Mouse (Mus musculus) forelimb bud, embryonic 11.5 days (tissue): ENCODE measurements around the gene Ccser2.
"Not testable (repeated sequence)": the region's sequence is repeated elsewhere in the genome, so short reads cannot be mapped to it uniquely, and the experiment has no call there.

Experiments
- DNase-seq: peaks from one replicate; pipeline ENCODE4 v3.0.0-alpha.2; 2012; ENCODE audit warnings: low read depth, low spot score

Ccser2 gene

GRCm38 (mm10) chr14:36968628-36969147 lies at the start of gene Ccser2:
TSS of gene Ccser2 (minus strand) at chr14:36968777.
- peak; percentile 95 for DNase-seq

- peak; percentile 48 for DNase-seq
Measured at GRCm38 (mm10) chr14:37015894-37016293, 47.3 kb upstream of the Ccser2 start.

- no peak for DNase-seq
Measured at GRCm38 (mm10) chr14:37013644-37014043, 45.1 kb upstream of the Ccser2 start.

- no peak for DNase-seq
Measured at GRCm38 (mm10) chr14:37009686-37010085, 41.1 kb upstream of the Ccser2 start.

- DNase-seq, result no peak
Measured at GRCm38 (mm10) chr14:37006489-37006888, 37.9 kb upstream of the Ccser2 start.

GRCm38 (mm10) chr14:37005865-37006264 lies 37.3 kb upstream of the Ccser2 start:
- no peak for DNase-seq

- DNase-seq, result no peak
Measured at GRCm38 (mm10) chr14:37003431-37004095, 35.0 kb upstream of the Ccser2 start.

GRCm38 (mm10) chr14:37002852-37003251 lies 34.3 kb upstream of the Ccser2 start:
- DNase-seq, result no peak

- DNase-seq, result not testable (repeated sequence)
Measured at GRCm38 (mm10) chr14:37000780-37001179, 32.2 kb upstream of the Ccser2 start.

- DNase-seq, result no peak
Measured at GRCm38 (mm10) chr14:36989784-36990183, 21.2 kb upstream of the Ccser2 start.

GRCm38 (mm10) chr14:36985693-36986092 lies 17.1 kb upstream of the Ccser2 start:
- no peak for DNase-seq

GRCm38 (mm10) chr14:36975019-36975418 lies 6.4 kb upstream of the Ccser2 start:
- DNase-seq, result no peak

- no peak for DNase-seq
Measured at GRCm38 (mm10) chr14:36971211-36971610, 2.6 kb upstream of the Ccser2 start.

GRCm38 (mm10) chr14:36969861-36970420 lies 1.4 kb upstream of the Ccser2 start:
- no peak for DNase-seq

- DNase-seq, result peak; percentile 20
Measured at GRCm38 (mm10) chr14:36968076-36968627, 425 bp downstream of the Ccser2 start.

GRCm38 (mm10) chr14:36965421-36965820 lies 3.2 kb downstream of the Ccser2 start:
- DNase-seq, result peak; percentile 23

- DNase-seq, result no peak
Measured at GRCm38 (mm10) chr14:36962477-36962876, 6.1 kb downstream of the Ccser2 start.

GRCm38 (mm10) chr14:36957719-36958118 lies 10.9 kb downstream of the Ccser2 start:
- no peak for DNase-seq

GRCm38 (mm10) chr14:36957261-36957660 lies 11.3 kb downstream of the Ccser2 start:
- DNase-seq, result no peak

GRCm38 (mm10) chr14:36956717-36957116 lies 11.9 kb downstream of the Ccser2 start:
- DNase-seq, result no peak

- DNase-seq, result no peak
Measured at GRCm38 (mm10) chr14:36952687-36953426, 15.7 kb downstream of the Ccser2 start.

- peak; percentile 51 for DNase-seq
Measured at GRCm38 (mm10) chr14:36952142-36952541, 16.4 kb downstream of the Ccser2 start.
